Mouse (Mus musculus) pancreas, adult 10 weeks (tissue): ENCODE measurements around the gene Cry2. TPM values are rescaled to one million over a fixed set of nuclear protein-coding genes. Genes with fewer than 3 reads are reported as not detected.

ENCODE experiments used
- polyA plus RNA-seq: library from polyadenylated mRNA; stranded (reverse); fragments of 350-450 nt; fragmentation: Illumina TruSeq; extraction: RNeasy Lipid Tissue Mini Kit (QIAGEN cat#74804); gene quantifications from one replicate; pipeline ENCODE4 v1.2.3, GENCODE M21; 2015; ENCODE audit warnings: low read depth, low replicate concordance; ENCODE audit not compliant: insufficient read depth

Cry2 gene
- polyA plus RNA-seq: 6.1 TPM

DNA sequence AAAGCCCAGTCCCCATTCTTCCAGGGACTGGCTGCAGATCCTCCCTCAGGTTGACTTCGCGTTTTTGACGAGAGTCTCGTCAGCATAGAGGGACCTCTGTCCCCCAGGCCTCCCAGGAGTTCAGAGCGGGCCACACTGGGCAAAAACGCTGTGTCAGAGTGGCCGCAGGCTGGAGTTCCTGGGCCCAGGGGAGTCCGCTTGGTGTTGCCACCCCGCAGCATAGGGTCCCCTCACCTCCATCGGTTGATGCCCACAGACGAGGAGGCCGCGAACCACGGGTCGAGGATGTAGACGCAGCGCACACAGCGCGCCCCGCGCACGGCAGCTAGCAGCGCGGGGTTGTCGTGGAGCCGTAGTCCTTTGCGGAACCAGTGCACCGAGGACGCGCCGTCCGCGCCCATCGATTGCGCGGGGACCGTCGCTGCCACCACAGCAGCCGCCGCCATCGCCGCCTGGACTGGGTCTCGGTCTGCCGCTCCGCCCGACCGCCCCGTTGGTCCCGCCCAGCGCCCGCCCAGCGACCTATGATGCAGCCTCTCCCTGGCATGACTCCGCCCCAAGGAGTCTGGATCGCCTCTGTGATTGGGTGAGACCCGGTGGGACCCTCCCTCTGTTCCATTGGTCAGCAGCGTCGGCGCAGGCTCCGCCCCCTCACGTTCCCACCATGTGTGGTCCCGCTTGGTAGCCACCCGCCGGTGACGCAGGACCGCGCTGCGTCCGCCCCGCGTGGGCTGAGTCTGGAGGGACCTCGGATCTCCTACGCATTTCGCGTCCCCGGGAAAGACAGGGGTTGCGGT, at the start of gene Cry2:
Gene Cry2 (minus strand): TSS at position 466 of the 797 bp plus-strand sequence.

DNA sequence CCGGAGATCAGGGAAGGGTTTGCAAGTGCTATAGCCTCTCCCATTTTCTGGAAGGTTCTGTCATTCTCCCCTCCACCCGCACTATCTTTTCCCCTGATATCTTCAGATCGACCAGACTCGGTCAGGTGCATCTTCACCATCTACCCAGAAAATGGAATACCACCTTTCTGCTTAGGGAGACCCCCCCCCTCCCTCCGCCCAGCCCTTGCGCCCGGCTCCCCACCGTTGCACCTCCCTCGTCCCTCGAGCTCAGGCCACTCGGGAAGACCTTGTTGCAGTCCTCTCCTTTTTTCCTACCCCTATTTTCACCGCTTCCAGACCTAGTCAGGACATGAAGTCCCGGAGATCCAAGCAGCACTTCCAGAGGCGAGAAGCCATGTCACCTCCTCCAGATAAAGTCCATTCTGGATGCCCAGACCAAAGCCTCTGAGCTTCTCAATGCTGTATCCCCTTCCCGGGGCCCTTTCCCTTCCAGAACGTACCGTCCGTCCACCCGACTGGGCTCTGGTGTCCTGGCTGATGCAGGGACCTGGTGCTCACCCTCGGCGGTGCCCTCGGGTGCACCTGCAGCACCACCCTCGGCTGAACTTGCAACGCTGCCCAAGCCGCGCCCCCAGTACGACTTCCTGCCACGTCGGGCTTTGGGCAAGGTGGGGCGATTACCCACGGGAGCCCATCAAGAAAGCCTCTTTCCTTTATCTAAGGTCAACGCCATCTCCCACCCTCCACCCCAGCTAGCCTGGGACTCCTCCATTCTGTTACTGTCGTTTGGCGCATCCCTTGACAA, 26.3 kb upstream of the Cry2 start, which contains the start of gene Slc35c1:
Gene Slc35c1 (minus strand): TSS at position 618 of the 787 bp plus-strand sequence.

GRCm38 (mm10) chr2:92401091-92401561, 32.7 kb downstream of the Cry2 start, which contains the start of gene Mapk8ip1:
Gene Mapk8ip1 (minus strand): TSS chr2:92401263.

GRCm38 (mm10) chr2:92381901-92382588, 51.8 kb downstream of the Cry2 start, which contains the start of gene 1700029I15Rik:
Gene 1700029I15Rik (plus strand): TSS chr2:92382538.

GRCm38 (mm10) chr2:92374514-92374913, 59.3 kb downstream of the Cry2 start, which contains the start of the genes Pex16 and Large2:
Gene Pex16 (plus strand): TSS chr2:92374676.
Gene Large2 (minus strand): TSS chr2:92374869.

Other genes starting within 250 kb of the Cry2 start
- 8.3 TPM for gene Pex16, start 59.4 kb downstream of the Cry2 start, polyA plus RNA-seq
- gene Large2, start 59.2 kb downstream of the Cry2 start, polyA plus RNA-seq: 25.1 TPM
- gene 1700029I15Rik, start 51.5 kb downstream of the Cry2 start, polyA plus RNA-seq: 2.9 TPM
- gene Mapk8ip1, start 32.8 kb downstream of the Cry2 start, polyA plus RNA-seq: 7.5 TPM
- 5.8 TPM for gene Slc35c1, start 26.5 kb upstream of the Cry2 start, polyA plus RNA-seq
- gene Chst1, start 165.7 kb upstream of the Cry2 start, polyA plus RNA-seq: 2.4 TPM